Mouse (Mus musculus): ENCODE measurements at regions not wholly inside any gene's neighbourhood (a gene's known extent, or its start where the extent isn't known, plus 50 kb on each side); places are given as distances from the start of the nearest gene placed in this dataset.

GRCm38 (mm10) chr14:114832987-114833386 lies 259.0 kb upstream of the Gpc5 start:
- no peak overlapping the region for H3K4me2 ChIP-seq (ENCODE audit: low read depth, low read length)
- H3K9me3 ChIP-seq (replicated peaks; ENCODE audit: control insufficient read depth, low read length) = no peaks in the 10 kb centered on the region
- H3K4me1 ChIP-seq (ENCODE audit: control insufficient read depth, low read depth, low read length) = no peaks in the 10 kb centered on the region
- H3K4me3 ChIP-seq (ENCODE audit: low read depth, low read length) = no peak overlapping the region
- 52% methylated on average over 11 of the region's 11 CpGs for WGBS (ENCODE audit: insufficient replicate concordance)
- ATAC-seq (ENCODE audit: low read depth) = no peak
- no peak overlapping the region for H3K27ac ChIP-seq (ENCODE audit: low read length)
- H3K9ac ChIP-seq (ENCODE audit: low read depth, low read length) = no peak overlapping the region
- no peaks in the 10 kb centered on the region for H3K36me3 ChIP-seq (ENCODE audit: control insufficient read depth, insufficient read depth)
- H3K27me3 ChIP-seq (ENCODE audit: control insufficient read depth, insufficient read depth, low read depth, low read length) = no peaks in the 10 kb centered on the region

GRCm38 (mm10) chr14:114836723-114837349 lies 255.2 kb upstream of the Gpc5 start:
- H3K27me3 ChIP-seq (ENCODE audit: control insufficient read depth, insufficient read depth, low read depth, low read length) = no peaks in the 10 kb centered on the region
- no peak for ATAC-seq (ENCODE audit: low read depth)
- no peaks in the 10 kb centered on the region for H3K36me3 ChIP-seq (ENCODE audit: control insufficient read depth, insufficient read depth)
- no peaks in the 10 kb centered on the region for H3K9me3 ChIP-seq (replicated peaks; ENCODE audit: control insufficient read depth, low read length)
- no peak overlapping the region for H3K27ac ChIP-seq (ENCODE audit: low read length)
- H3K9ac ChIP-seq (ENCODE audit: low read depth, low read length) = no peak overlapping the region
- no peak overlapping the region for H3K4me2 ChIP-seq (ENCODE audit: low read depth, low read length)
- whole genome bisulfite sequencing (ENCODE audit: insufficient replicate concordance) = 44% methylated on average over 3 of the region's 3 CpGs
- no peaks in the 10 kb centered on the region for H3K4me1 ChIP-seq (ENCODE audit: control insufficient read depth, low read depth, low read length)
- no peak overlapping the region for H3K4me3 ChIP-seq (ENCODE audit: low read depth, low read length)

GRCm38 (mm10) chr14:114837652-114838276 lies 254.3 kb upstream of the Gpc5 start:
- no peak overlapping the region for H3K4me2 ChIP-seq (ENCODE audit: low read depth, low read length)
- H3K27ac ChIP-seq (ENCODE audit: low read length) = no peak overlapping the region
- WGBS (ENCODE audit: insufficient replicate concordance) = 72% methylated on average over 16 of the region's 16 CpGs
- no peaks in the 10 kb centered on the region for H3K36me3 ChIP-seq (ENCODE audit: control insufficient read depth, insufficient read depth)
- no peak for ATAC-seq (ENCODE audit: low read depth)
- H3K4me3 ChIP-seq (ENCODE audit: low read depth, low read length) = no peak overlapping the region
- H3K9ac ChIP-seq (ENCODE audit: low read depth, low read length) = no peak overlapping the region
- H3K27me3 ChIP-seq (ENCODE audit: control insufficient read depth, insufficient read depth, low read depth, low read length) = no peaks in the 10 kb centered on the region
- no peaks in the 10 kb centered on the region for H3K4me1 ChIP-seq (ENCODE audit: control insufficient read depth, low read depth, low read length)
- no peaks in the 10 kb centered on the region for H3K9me3 ChIP-seq (replicated peaks; ENCODE audit: control insufficient read depth, low read length)

DNA sequence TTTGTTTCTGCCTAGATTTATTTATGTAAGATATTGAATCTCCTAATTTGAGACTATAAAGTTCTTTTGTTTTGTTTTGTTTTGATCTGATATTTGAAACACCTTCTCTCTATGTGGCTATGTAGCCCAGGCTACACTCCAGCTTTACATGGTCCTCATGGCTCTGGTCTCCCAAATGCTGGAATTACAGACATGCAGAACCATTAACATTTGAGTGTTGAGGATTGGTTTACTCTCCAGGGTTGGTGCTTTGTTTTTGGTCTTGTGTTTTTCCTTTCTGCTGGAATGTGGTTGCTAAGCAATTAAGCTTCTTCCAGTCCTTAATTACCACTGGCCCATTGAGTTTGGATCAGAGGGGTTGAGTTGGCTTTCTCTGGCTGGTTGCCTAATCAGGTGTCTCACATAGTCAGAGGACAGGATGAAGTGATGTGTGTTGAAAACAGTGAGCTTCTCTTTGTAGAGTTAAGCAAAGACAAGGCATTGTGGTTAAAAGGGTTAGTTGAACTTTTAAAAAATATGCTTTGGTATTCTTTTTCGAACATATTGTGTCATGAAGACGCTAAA lies 252.6 kb upstream of the Gpc5 start:
- Histone ChIP-seq H3K4me3 (ENCODE audit: low read depth, low read length) (no peak overlapping the region), H3K27me3 (ENCODE audit: control insufficient read depth, insufficient read depth, low read depth, low read length) (no peaks in the 10 kb centered on the region), H3K4me1 (ENCODE audit: control insufficient read depth, low read depth, low read length) (no peaks in the 10 kb centered on the region), H3K4me2 (ENCODE audit: low read depth, low read length) (no peak overlapping the region), H3K9ac (ENCODE audit: low read depth, low read length) (no peak overlapping the region), H3K27ac (ENCODE audit: low read length) (no peak overlapping the region), H3K9me3 (replicated peaks; ENCODE audit: control insufficient read depth, low read length) (no peaks in the 10 kb centered on the region), H3K36me3 (ENCODE audit: control insufficient read depth, insufficient read depth) (no peaks in the 10 kb centered on the region)
- WGBS (ENCODE audit: insufficient replicate concordance) = 73% methylated on average over 2 of the region's 2 CpGs
- ATAC-seq (ENCODE audit: low read depth) = no peak

GRCm38 (mm10) chr14:114840766-114841165 lies 251.2 kb upstream of the Gpc5 start:
- H3K4me1 ChIP-seq (ENCODE audit: control insufficient read depth, low read depth, low read length) = no peaks in the 10 kb centered on the region
- H3K27ac ChIP-seq (ENCODE audit: low read length) = no peak overlapping the region
- no peak overlapping the region for H3K9ac ChIP-seq (ENCODE audit: low read depth, low read length)
- H3K36me3 ChIP-seq (ENCODE audit: control insufficient read depth, insufficient read depth) = no peaks in the 10 kb centered on the region
- WGBS (ENCODE audit: insufficient replicate concordance) = 54% methylated on average over 5 of the region's 5 CpGs
- ATAC-seq (ENCODE audit: low read depth) = no peak
- H3K27me3 ChIP-seq (ENCODE audit: control insufficient read depth, insufficient read depth, low read depth, low read length) = no peaks in the 10 kb centered on the region
- H3K4me3 ChIP-seq (ENCODE audit: low read depth, low read length) = no peak overlapping the region
- no peaks in the 10 kb centered on the region for H3K9me3 ChIP-seq (replicated peaks; ENCODE audit: control insufficient read depth, low read length)
- no peak overlapping the region for H3K4me2 ChIP-seq (ENCODE audit: low read depth, low read length)

DNA sequence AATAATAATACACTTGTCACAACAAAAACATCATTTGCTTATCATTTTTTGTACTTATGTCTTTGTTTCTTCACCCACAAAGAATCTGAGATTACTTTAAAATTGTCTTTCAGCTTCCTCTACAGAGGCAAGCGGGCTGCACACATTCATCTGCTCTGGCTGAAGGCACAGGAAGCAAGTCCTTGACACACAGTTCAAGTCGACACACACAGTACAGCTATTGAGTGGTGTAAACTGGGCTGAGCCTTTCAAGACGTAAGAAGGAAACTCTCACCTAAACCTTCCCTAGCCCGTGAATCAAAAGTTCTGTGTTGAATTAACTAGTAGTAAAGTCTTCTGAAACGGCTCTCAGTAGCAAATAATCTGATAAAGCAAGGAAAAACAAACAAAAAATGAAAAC lies 250.5 kb upstream of the Gpc5 start:
- H3K4me2 ChIP-seq (ENCODE audit: low read depth, low read length) = no peak overlapping the region
- WGBS (ENCODE audit: insufficient replicate concordance) = 21% methylated on average over 5 of the region's 5 CpGs
- H3K36me3 ChIP-seq (ENCODE audit: control insufficient read depth, insufficient read depth) = no peaks in the 10 kb centered on the region
- H3K4me1 ChIP-seq (ENCODE audit: control insufficient read depth, low read depth, low read length) = no peaks in the 10 kb centered on the region
- no peak overlapping the region for H3K27ac ChIP-seq (ENCODE audit: low read length)
- H3K9me3 ChIP-seq (replicated peaks; ENCODE audit: control insufficient read depth, low read length) = no peaks in the 10 kb centered on the region
- H3K9ac ChIP-seq (ENCODE audit: low read depth, low read length) = no peak overlapping the region
- H3K27me3 ChIP-seq (ENCODE audit: control insufficient read depth, insufficient read depth, low read depth, low read length) = no peaks in the 10 kb centered on the region
- H3K4me3 ChIP-seq (ENCODE audit: low read depth, low read length) = no peak overlapping the region
- no peak for ATAC-seq (ENCODE audit: low read depth)

- H3K4me1 ChIP-seq (ENCODE audit: control insufficient read depth, low read depth, low read length) = no peaks in the 10 kb centered on the region
- 60% methylated on average over 8 of the region's 8 CpGs for WGBS (ENCODE audit: insufficient replicate concordance)
- no peak overlapping the region for H3K27ac ChIP-seq (ENCODE audit: low read length)
- no peak overlapping the region for H3K9ac ChIP-seq (ENCODE audit: low read depth, low read length)
- no peak overlapping the region for H3K4me3 ChIP-seq (ENCODE audit: low read depth, low read length)
- no peaks in the 10 kb centered on the region for H3K9me3 ChIP-seq (replicated peaks; ENCODE audit: control insufficient read depth, low read length)
- H3K4me2 ChIP-seq (ENCODE audit: low read depth, low read length) = no peak overlapping the region
- no peaks in the 10 kb centered on the region for H3K27me3 ChIP-seq (ENCODE audit: control insufficient read depth, insufficient read depth, low read depth, low read length)
- no peaks in the 10 kb centered on the region for H3K36me3 ChIP-seq (ENCODE audit: control insufficient read depth, insufficient read depth)
- no peak for ATAC-seq (ENCODE audit: low read depth)
Observed at GRCm38 (mm10) chr14:114842327-114842726, 249.7 kb upstream of the Gpc5 start.

DNA sequence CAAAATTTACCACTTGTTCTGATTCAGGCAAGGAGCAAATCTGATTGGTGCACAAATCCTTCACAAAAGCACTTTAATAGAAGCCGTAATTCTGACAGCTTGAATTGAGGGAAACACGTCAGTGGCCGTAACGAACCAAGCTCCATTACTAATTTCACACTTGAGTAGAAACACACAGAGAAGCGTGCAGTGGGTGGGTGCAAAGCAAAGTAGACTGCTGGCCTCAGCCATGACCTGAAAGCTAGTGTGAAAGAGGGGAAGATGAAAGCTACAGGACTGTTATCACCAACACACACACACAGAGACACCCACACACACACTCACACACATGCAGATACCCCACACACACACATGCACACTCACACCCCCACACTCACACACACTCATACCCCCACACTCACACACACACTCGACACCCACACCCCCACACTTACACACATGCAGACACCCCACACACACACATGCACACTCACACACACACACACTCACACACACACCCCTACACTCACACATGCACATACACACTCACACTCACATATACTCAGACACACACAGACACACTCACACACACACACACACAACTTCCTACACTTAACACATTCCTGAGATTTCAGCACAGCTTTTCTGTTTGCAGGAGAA lies 248.8 kb upstream of the Gpc5 start:
- H3K4me3 ChIP-seq (ENCODE audit: low read depth, low read length) = no peak overlapping the region
- H3K27ac ChIP-seq (ENCODE audit: low read length) = no peak overlapping the region
- no peak overlapping the region for H3K9ac ChIP-seq (ENCODE audit: low read depth, low read length)
- 64% methylated on average over 6 of the region's 6 CpGs for WGBS (ENCODE audit: insufficient replicate concordance)
- H3K4me2 ChIP-seq (ENCODE audit: low read depth, low read length) = no peak overlapping the region
- no peaks in the 10 kb centered on the region for H3K4me1 ChIP-seq (ENCODE audit: control insufficient read depth, low read depth, low read length)
- no peak for ATAC-seq (ENCODE audit: low read depth)
- no peaks in the 10 kb centered on the region for H3K36me3 ChIP-seq (ENCODE audit: control insufficient read depth, insufficient read depth)
- no peaks in the 10 kb centered on the region for H3K9me3 ChIP-seq (replicated peaks; ENCODE audit: control insufficient read depth, low read length)
- H3K27me3 ChIP-seq (ENCODE audit: control insufficient read depth, insufficient read depth, low read depth, low read length) = no peaks in the 10 kb centered on the region

Data from liver, embryonic 16.5 days (tissue).